Mouse (Mus musculus): Measurements from ENCODE around the gene Clec3a.

The Clec3a gene

GRCm38 (mm10) chr8:114417786-114418185, at the start of gene Clec3a:
Gene Clec3a, plus strand, starts transcription at chr8:114418086.
- DNase-seq (ENCODE audit: low read depth in 1 of 2, low spot score in 2 of 2), result no peak

GRCm38 (mm10) chr8:114369038-114369976, 48.6 kb upstream of the Clec3a start:
- peak in 1 of 2 experiments; percentile 13 for DNase-seq (ENCODE audit: low read depth in 1 of 2, low spot score in 2 of 2)

- no peak for DNase-seq (ENCODE audit: low read depth in 1 of 2, low spot score in 2 of 2)
Measured at GRCm38 (mm10) chr8:114374390-114374789, 43.5 kb upstream of the Clec3a start.

GRCm38 (mm10) chr8:114384189-114384588, 33.7 kb upstream of the Clec3a start:
- no peak for DNase-seq (ENCODE audit: low read depth in 1 of 2, low spot score in 2 of 2)

GRCm38 (mm10) chr8:114387494-114387893, 30.4 kb upstream of the Clec3a start:
- no peak for DNase-seq (ENCODE audit: low read depth in 1 of 2, low spot score in 2 of 2)

- no peak for DNase-seq (ENCODE audit: low read depth in 1 of 2, low spot score in 2 of 2)
Measured at GRCm38 (mm10) chr8:114390465-114391254, 27.2 kb upstream of the Clec3a start.

GRCm38 (mm10) chr8:114398326-114398725, 19.6 kb upstream of the Clec3a start:
- DNase-seq (ENCODE audit: low read depth in 1 of 2, low spot score in 2 of 2), result no peak

GRCm38 (mm10) chr8:114399273-114399672, 18.6 kb upstream of the Clec3a start:
- no peak for DNase-seq (ENCODE audit: low read depth in 1 of 2, low spot score in 2 of 2)

GRCm38 (mm10) chr8:114401679-114402078, 16.2 kb upstream of the Clec3a start:
- DNase-seq (ENCODE audit: low read depth in 1 of 2, low spot score in 2 of 2), result no peak

- no peak for DNase-seq (ENCODE audit: low read depth in 1 of 2, low spot score in 2 of 2)
Measured at GRCm38 (mm10) chr8:114411421-114411820, 6.5 kb upstream of the Clec3a start.

- no peak for DNase-seq (ENCODE audit: low read depth in 1 of 2, low spot score in 2 of 2)
Measured at GRCm38 (mm10) chr8:114418486-114418885, 600 bp downstream of the Clec3a start.

- no peak for DNase-seq (ENCODE audit: low read depth in 1 of 2, low spot score in 2 of 2)
Measured at GRCm38 (mm10) chr8:114418904-114419303, 1.0 kb downstream of the Clec3a start.

GRCm38 (mm10) chr8:114421544-114421943, 3.7 kb downstream of the Clec3a start:
- no peak for DNase-seq (ENCODE audit: low read depth in 1 of 2, low spot score in 2 of 2)

GRCm38 (mm10) chr8:114438236-114438635, 20.4 kb downstream of the Clec3a start:
- DNase-seq (ENCODE audit: low read depth in 1 of 2, low spot score in 2 of 2), result peak in 1 of 2 experiments; percentile 25

GRCm38 (mm10) chr8:114439334-114440204, 21.7 kb downstream of the Clec3a start, which contains the start of gene Wwox:
Gene Wwox, plus strand, starts transcription at chr8:114439655.
- DNase-seq (ENCODE audit: low read depth in 1 of 2, low spot score in 2 of 2), result peak; percentile 98 to 100

GRCm38 (mm10) chr8:114440205-114440589, 22.3 kb downstream of the Clec3a start:
- no peak for DNase-seq (ENCODE audit: low read depth in 1 of 2, low spot score in 2 of 2)

- no peak for DNase-seq (ENCODE audit: low read depth in 1 of 2, low spot score in 2 of 2)
Measured at GRCm38 (mm10) chr8:114441616-114442015, 23.7 kb downstream of the Clec3a start.

GRCm38 (mm10) chr8:114446884-114447283, 29.0 kb downstream of the Clec3a start:
- DNase-seq (ENCODE audit: low read depth in 1 of 2, low spot score in 2 of 2), result no peak

- no peak for DNase-seq (ENCODE audit: low read depth in 1 of 2, low spot score in 2 of 2)
Measured at GRCm38 (mm10) chr8:114452278-114452677, 34.4 kb downstream of the Clec3a start.

GRCm38 (mm10) chr8:114452781-114453221, 34.9 kb downstream of the Clec3a start:
- no peak for DNase-seq (ENCODE audit: low read depth in 1 of 2, low spot score in 2 of 2)

GRCm38 (mm10) chr8:114455302-114455701, 37.4 kb downstream of the Clec3a start:
- DNase-seq (ENCODE audit: low read depth in 1 of 2, low spot score in 2 of 2), result no peak

Data from monocyte, adult 2 months (primary cell).